Mouse (Mus musculus) CD4-positive, CD25-positive, alpha-beta regulatory T cell, adult 4 months (primary cell): ENCODE results near the gene Gm43720. TPM values are rescaled to one million over a fixed set of nuclear protein-coding genes. Genes with fewer than 3 reads are reported as not detected.

ENCODE experiments used
- polyA plus RNA-seq, 2 experiments: library from polyadenylated mRNA; unstranded; fragments of 100-300 nt; shearing (Covaris generic); gene quantifications; one replicate each; pipeline ENCODE4 v1.2.1; 2017

Gene Gm43720
- polyA plus RNA-seq, 2 experiments from 2014 or later, result not detected

Other genes with a start within 250 kb of the Gm43720 start
- not detected for gene Smok3c, start 226.8 kb downstream of the Gm43720 start, polyA plus RNA-seq
- 10 to 100 TPM in 1 of 2 experiments, 1 to 10 TPM in 1; 9.2 to 13.0 TPM for gene Zkscan1, start 194.9 kb downstream of the Gm43720 start, polyA plus RNA-seq
- gene Zscan21, start 163.1 kb downstream of the Gm43720 start, polyA plus RNA-seq, result 10 to 100 TPM; 22.8 TPM
- gene Zfp113, start 124.2 kb downstream of the Gm43720 start, polyA plus RNA-seq, result 10 to 100 TPM; 10.6 to 20.3 TPM
- 100 to 1,000 TPM; 184 to 231 TPM for gene Cops6, start 118.9 kb downstream of the Gm43720 start, polyA plus RNA-seq
- gene Ap4m1, start 108.0 kb downstream of the Gm43720 start, polyA plus RNA-seq, result 1 to 10 TPM; 5.3 to 6.1 TPM
- 10 to 100 TPM; 47.6 to 74.5 TPM for gene Mcm7, start 107.5 kb downstream of the Gm43720 start, polyA plus RNA-seq
- 10 to 100 TPM; 60.5 to 73.4 TPM for gene Taf6, start 92.5 kb downstream of the Gm43720 start, polyA plus RNA-seq
- gene Cnpy4, start 92.5 kb downstream of the Gm43720 start, polyA plus RNA-seq, result 10 to 100 TPM; 42.2 to 61.8 TPM
- not detected for gene Mblac1, start 85.6 kb downstream of the Gm43720 start, polyA plus RNA-seq
- gene Nxpe5, start 54.1 kb downstream of the Gm43720 start, polyA plus RNA-seq, result under 1 TPM in 1 of 2 experiments, not detected in 1; 0.31 TPM
- 100 to 1,000 TPM; 111 to 120 TPM for gene Lamtor4, start 24.5 kb downstream of the Gm43720 start, polyA plus RNA-seq
- gene BC037034, start 15.9 kb downstream of the Gm43720 start, polyA plus RNA-seq, result 1 to 10 TPM; 2.7 to 4.4 TPM
- under 1 TPM in 1 of 2 experiments, not detected in 1; 0.77 TPM for gene Gal3st4, start 7.1 kb downstream of the Gm43720 start, polyA plus RNA-seq
- gene Gpc2, start within 50 bp of the Gm43720 start, polyA plus RNA-seq, result under 1 TPM; 0.19 to 0.96 TPM
- gene Stag3, start 282 bp upstream of the Gm43720 start, polyA plus RNA-seq, result under 1 TPM in 1 of 2 experiments, not detected in 1; 0.70 TPM
- gene Pvrig, start 62.0 kb upstream of the Gm43720 start, polyA plus RNA-seq, result 10 to 100 TPM; 12.0 to 12.9 TPM
- 10 to 100 TPM; 17.5 to 19.9 TPM for gene Zfp157, start 161.5 kb upstream of the Gm43720 start, polyA plus RNA-seq